Mouse (Mus musculus): ENCODE results near the gene Pxylp1.

Gene Pxylp1

GRCm38 (mm10) chr9:96891341-96892330 lies 833 bp downstream of the Pxylp1 start:
- in situ Hi-C loops (cut with MboI; ENCODE audit: unreplicated experiment in 2 of 2): no loop called here

- in situ Hi-C loops (cut with MboI; ENCODE audit: unreplicated experiment in 2 of 2): no loop called here
These were observed 1.7 kb downstream of the Pxylp1 start for GRCm38 (mm10) chr9:96890756-96891155.

DNA sequence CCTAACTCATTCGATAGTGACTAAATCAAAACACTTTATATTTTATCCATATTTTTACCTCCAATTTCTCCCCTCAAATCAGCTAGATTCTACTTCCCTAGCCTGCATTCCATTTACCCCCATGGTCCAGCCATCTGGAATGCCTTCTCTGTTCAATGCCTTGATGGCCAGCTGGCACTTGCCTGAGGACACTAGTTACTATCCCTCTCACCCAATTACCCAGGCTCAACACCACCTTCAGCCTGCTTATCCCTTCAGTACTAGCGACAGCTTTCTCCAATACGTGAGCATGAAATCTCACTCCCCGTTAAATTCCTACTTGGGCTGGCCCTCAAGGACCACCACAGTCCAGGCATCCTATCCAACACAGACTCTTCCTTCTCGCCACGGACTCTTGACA lies 2.2 kb downstream of the Pxylp1 start:
- in situ Hi-C loops (cut with MboI; ENCODE audit: unreplicated experiment in 2 of 2): no loop called here

DNA sequence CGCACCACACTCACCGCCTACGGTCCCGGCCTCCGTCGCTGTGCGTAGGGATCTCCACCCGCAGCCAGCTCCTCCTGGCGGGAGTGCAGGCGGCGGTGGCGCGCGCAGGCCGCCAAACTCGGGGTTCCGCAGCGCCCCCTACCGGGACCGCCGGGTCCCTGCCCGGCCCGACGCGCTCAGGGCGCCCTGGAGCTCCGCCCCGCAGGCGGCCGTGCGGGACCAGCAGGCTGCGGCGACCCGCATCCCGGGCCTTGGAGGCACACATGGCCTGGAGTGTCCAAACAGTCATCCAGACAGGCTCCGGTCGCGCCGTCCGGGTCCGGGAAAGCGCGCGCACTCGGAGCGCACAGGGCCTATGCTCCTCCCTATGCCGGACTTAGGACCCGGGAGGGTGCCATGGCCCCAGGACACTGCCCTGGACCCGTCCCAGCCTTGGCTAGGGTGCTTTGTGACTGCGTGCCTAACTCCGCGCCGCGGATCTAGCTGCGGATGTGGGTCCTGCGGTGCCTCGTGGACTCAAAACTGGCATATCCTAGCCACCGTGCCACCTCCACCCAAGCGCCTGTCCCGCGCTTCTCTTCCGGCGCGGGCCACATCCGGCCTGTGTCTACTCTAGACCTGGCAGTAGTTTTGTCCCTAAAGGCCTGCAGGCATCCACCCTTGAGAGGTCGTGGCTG lies 3.0 kb downstream of the Pxylp1 start:
- in situ Hi-C loops (cut with MboI; ENCODE audit: unreplicated experiment in 2 of 2): no loop called here

DNA sequence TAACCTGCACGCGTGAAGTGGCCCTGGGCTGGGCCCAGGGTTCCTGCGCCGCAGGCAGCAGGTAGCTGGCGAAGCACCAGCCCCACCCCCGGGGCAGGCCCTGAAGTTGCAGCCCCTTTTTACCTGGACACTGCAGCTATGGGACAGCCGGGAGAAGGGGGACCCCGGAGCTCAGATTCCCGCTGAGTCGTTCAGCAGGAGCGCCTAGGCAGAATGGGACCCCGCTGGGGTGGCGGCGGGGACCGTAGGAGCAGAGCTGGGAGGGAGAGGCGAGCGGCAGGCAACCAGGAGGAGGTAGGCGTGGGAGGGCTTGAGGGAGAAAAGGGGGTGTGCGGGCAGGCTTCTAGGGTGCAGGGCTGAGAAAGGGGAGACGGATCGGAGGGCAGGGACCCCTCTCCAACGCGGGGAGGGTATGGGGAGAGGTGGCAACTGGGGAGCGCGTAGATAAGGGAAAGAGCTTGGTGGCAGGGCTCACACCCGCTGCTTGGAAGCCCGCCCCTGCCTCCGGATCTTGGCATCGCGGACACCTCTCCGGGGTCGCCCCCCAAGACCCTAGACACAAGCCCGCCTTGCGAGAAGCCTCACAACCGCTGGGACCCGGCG lies 3.6 kb downstream of the Pxylp1 start:
- in situ Hi-C loops (cut with MboI; ENCODE audit: unreplicated experiment in 2 of 2): no loop called here

DNA sequence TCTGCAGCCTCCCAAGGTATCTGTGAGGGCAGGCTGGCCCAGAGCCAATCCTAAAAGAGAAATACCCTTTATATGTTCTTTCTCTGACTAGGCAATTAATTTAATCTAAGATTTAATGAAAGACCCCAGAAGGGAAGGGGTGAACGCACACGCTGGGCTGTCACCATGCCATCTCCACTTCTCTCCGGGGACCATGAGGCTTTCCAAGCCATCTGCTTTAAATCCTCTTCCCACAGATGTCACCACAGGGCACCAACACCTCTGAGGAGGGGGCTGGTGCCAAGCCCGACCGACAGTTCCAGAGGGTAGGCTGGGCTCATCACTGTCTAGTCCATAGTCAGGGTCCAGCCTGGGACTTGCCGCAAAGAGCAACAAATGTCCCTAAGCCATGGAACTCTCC lies 4.5 kb downstream of the Pxylp1 start:
- in situ Hi-C loops (cut with MboI; ENCODE audit: unreplicated experiment in 2 of 2): no loop called here

DNA sequence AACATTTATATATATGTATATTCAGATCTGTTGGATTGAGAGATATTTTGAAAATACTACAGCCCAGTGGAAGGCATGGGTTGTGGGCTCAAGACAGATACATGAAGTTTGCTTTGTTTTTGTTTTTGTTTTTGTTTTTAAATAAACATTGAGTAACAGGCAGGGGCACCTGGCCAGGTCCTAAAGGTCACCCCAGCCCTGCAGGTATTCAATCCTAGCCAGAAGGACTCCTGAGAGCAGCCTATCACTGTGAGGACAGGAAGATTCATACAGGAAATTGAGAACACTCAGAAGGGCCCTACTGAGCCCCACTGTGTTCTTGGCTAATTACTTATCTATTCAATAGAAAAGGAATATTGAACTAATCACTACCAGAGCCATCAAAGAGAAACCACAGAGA lies 5.0 kb downstream of the Pxylp1 start:
- in situ Hi-C loops (cut with MboI; ENCODE audit: unreplicated experiment in 2 of 2): no loop called here

DNA sequence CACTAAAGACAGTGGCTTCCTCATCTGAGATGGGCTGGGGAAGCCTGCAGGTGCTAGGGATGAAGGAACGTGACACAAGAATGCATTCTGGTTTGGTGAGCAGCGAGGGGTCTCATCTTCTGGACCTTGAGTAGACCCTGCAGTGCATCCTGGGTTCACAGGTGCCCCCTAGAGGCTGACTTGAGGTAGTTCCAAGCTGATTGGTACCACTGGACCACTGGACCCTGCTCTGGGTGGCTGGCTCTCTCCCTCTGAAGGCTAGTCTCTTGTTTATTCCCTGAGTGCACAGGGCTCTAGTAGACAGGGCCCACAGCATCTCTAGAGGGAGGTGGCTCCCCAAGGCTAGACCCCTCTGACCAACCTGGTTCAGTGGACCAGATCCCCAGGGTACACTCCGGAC lies 6.7 kb downstream of the Pxylp1 start:
- in situ Hi-C loops (cut with MboI; ENCODE audit: unreplicated experiment in 2 of 2): no loop called here

GRCm38 (mm10) chr9:96882496-96883265 lies 9.8 kb downstream of the Pxylp1 start:
- in situ Hi-C loops (cut with MboI; ENCODE audit: unreplicated experiment in 2 of 2): no loop called here

DNA sequence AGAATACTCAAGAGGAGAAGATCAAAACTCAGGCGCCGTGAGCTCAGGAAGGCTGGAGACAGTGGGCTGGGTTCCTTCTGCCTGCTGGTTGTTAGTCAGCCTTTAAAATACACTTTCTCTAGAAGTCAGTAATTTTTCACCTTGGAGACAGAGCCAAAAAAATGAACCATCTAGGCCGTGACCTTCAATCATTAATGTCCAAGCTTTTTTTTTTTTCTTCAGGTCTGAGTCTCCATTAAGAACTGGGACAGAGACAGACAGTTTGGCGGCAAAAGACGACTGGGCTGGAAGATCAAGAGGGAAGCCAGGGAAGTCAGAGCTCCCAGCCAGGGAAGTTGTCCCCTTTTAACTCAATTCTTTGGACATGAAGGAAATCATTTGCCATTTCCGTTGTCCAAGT lies 10.6 kb downstream of the Pxylp1 start:
- in situ Hi-C loops (cut with MboI; ENCODE audit: unreplicated experiment in 2 of 2): no loop called here

- in situ Hi-C loops (cut with MboI; ENCODE audit: unreplicated experiment in 2 of 2): no loop called here
These were observed 13.4 kb downstream of the Pxylp1 start for GRCm38 (mm10) chr9:96879024-96879423.

GRCm38 (mm10) chr9:96878464-96878863 lies 14.0 kb downstream of the Pxylp1 start:
- in situ Hi-C loops (cut with MboI; ENCODE audit: unreplicated experiment in 2 of 2): no loop called here

- in situ Hi-C loops (cut with MboI; ENCODE audit: unreplicated experiment in 2 of 2): no loop called here
These were observed 16.8 kb downstream of the Pxylp1 start for GRCm38 (mm10) chr9:96875704-96876103.

GRCm38 (mm10) chr9:96873082-96873481 lies 19.4 kb downstream of the Pxylp1 start:
- in situ Hi-C loops (cut with MboI; ENCODE audit: unreplicated experiment in 2 of 2): no loop called here

GRCm38 (mm10) chr9:96870104-96870503 lies 22.4 kb downstream of the Pxylp1 start:
- in situ Hi-C loops (cut with MboI; ENCODE audit: unreplicated experiment in 2 of 2): no loop called here

GRCm38 (mm10) chr9:96869542-96869941 lies 22.9 kb downstream of the Pxylp1 start:
- in situ Hi-C loops (cut with MboI; ENCODE audit: unreplicated experiment in 2 of 2): no loop called here

DNA sequence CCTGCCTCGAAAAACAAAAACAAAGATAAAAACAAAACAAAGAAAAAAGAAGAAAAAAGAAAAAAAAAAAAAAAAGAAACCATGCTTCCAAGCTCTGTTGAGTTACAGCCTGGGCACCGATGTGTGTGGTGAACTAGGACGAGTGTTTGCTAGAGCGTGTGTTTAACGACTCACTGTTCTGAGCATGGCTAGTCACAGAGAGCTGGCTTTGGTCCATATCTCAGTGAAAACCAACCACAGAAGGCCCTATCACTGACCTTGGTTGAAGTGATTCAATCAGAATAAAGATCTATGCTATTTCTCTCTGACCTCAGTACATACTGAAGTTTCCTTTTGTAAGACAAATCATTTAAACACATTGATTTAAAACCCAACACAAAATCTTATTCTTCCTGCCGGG lies 23.9 kb downstream of the Pxylp1 start:
- in situ Hi-C loops (cut with MboI; ENCODE audit: unreplicated experiment in 2 of 2): no loop called here

- in situ Hi-C loops (cut with MboI; ENCODE audit: unreplicated experiment in 2 of 2): no loop called here
These were observed 25.3 kb downstream of the Pxylp1 start for GRCm38 (mm10) chr9:96867165-96867564.

DNA sequence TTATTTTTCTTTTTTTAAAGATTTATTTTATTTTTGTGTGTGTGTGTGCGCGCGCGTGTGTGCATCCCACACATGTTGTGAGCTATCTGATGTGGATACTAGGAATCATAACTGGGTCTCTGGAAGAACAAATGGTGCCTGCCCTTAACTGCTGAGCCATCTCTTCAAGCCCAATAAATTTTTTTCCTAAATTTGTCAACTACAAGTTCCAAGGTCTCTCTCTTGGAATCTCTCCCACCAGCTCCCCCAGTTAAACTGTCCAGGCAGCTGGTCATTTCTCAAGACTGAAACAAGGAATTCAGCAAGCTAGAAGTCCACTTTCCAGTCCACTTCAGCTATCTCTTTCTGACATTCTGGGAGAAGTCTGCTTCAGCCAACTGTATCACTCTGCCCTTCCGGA lies 26.3 kb downstream of the Pxylp1 start:
- in situ Hi-C loops (cut with MboI; ENCODE audit: unreplicated experiment in 2 of 2): no loop called here

DNA sequence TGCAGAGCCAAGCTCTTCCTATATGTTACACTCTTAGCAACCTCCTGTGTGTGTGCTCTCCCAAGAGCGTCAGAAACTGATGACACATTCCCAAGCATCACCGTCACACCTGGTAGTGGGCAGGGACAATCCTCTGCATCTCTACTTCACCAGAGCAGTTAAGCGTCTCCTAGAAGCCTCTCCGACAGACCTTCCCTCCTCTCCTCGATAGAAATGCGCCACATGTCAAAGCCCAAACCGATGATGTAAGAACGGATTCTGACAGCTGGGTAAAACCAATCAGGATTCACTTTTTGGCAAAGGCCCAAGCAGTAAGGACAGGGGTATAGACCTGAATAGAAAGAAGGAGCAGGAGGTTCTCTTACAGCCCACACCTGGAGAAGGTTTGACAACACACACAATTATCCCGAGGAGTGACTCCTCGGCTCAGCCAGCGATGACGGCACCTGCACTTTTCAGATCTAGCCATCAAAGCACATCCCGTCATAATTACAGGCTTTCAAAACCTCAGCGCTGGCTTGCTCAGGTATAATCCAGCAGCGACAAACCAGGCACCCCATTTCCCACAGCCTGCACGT lies 26.9 kb downstream of the Pxylp1 start:
- in situ Hi-C loops (cut with MboI; ENCODE audit: unreplicated experiment in 2 of 2): no loop called here
